Mouse (Mus musculus) cerebellum, adult 2 months (tissue): ENCODE measurements around the gene Rsc1a1.

Experiments used
- CTCF ChIP-seq: fragments of 200-500 bp; IDR thresholded peaks from 2 replicates; pipeline ENCODE4 v1.5.1; 2011; ENCODE audit warnings: low read depth, mild to moderate bottlenecking, control low read depth, low read length, moderate library complexity, borderline replicate concordance; ENCODE audit not compliant: insufficient read depth
- POLR2A ChIP-seq: fragments of 200-500 bp; IDR thresholded peaks from 2 replicates; pipeline ENCODE4 v1.6.1; 2011; ENCODE audit warnings: low read length, control low read depth, borderline replicate concordance; ENCODE audit not compliant: insufficient read depth

GRCm38 (mm10) chr4:141711250-141711649, 25.9 kb upstream of the Rsc1a1 start:
- TF ChIP-seq CTCF (no peak), POLR2A (no peak)
